Mouse (Mus musculus): ENCODE data around the gene Fbf1. TPM values are rescaled to one million over a fixed set of nuclear protein-coding genes. Genes with fewer than 3 reads are reported as not detected.

Gene Fbf1
- polyA plus RNA-seq, 1 experiment from 2014 or later, result 78.4 TPM

Other genes starting within 250 kb of the Fbf1 start
- 52.1 and 53.1 TPM in 2 replicates for gene Sap30bp, start 234.9 kb downstream of the Fbf1 start, polyA plus RNA-seq (2015; fragmentation: Nextera tagmentation; extraction: Ambion mirVana)
- gene Recql5, start 234.7 kb downstream of the Fbf1 start, polyA plus RNA-seq (2015; fragmentation: Nextera tagmentation; extraction: Ambion mirVana), result 22.4 and 25.7 TPM in 2 replicates
- gene Itgb4, start 193.5 kb downstream of the Fbf1 start, polyA plus RNA-seq (2015; fragmentation: Nextera tagmentation; extraction: Ambion mirVana), result 0.79 and 0.94 TPM in 2 replicates
- gene Galk1, start 155.4 kb downstream of the Fbf1 start, polyA plus RNA-seq (2015; fragmentation: Nextera tagmentation; extraction: Ambion mirVana), result 53.2 and 58.5 TPM in 2 replicates
- 2,073 and 2,119 TPM in 2 replicates for gene H3f3b, start 140.2 kb downstream of the Fbf1 start, polyA plus RNA-seq (2015; fragmentation: Nextera tagmentation; extraction: Ambion mirVana)
- 39.7 and 40.7 TPM in 2 replicates for gene Unk, start 137.8 kb downstream of the Fbf1 start, polyA plus RNA-seq (2015; fragmentation: Nextera tagmentation; extraction: Ambion mirVana)
- gene Unc13d, start 90.2 kb downstream of the Fbf1 start, polyA plus RNA-seq (2015; fragmentation: Nextera tagmentation; extraction: Ambion mirVana), result 0.70 and 1.5 TPM in 2 replicates
- gene Wbp2, start 81.2 kb downstream of the Fbf1 start, polyA plus RNA-seq (2015; fragmentation: Nextera tagmentation; extraction: Ambion mirVana), result 165 and 173 TPM in 2 replicates
- 10.5 and 12.2 TPM in 2 replicates for gene Trim47, start 41.0 kb downstream of the Fbf1 start, polyA plus RNA-seq (2015; fragmentation: Nextera tagmentation; extraction: Ambion mirVana)
- 2.7 and 3.1 TPM in 2 replicates for gene Trim65, start 37.0 kb downstream of the Fbf1 start, polyA plus RNA-seq (2015; fragmentation: Nextera tagmentation; extraction: Ambion mirVana)
- 81.7 and 85.1 TPM in 2 replicates for gene Mrpl38, start 29.3 kb downstream of the Fbf1 start, polyA plus RNA-seq (2015; fragmentation: Nextera tagmentation; extraction: Ambion mirVana)
- 86.7 and 92.5 TPM in 2 replicates for gene Ten1, start 30.7 kb upstream of the Fbf1 start, polyA plus RNA-seq (2015; fragmentation: Nextera tagmentation; extraction: Ambion mirVana)
- 63.0 and 64.0 TPM in 2 replicates for gene Acox1, start 30.9 kb upstream of the Fbf1 start, polyA plus RNA-seq (2015; fragmentation: Nextera tagmentation; extraction: Ambion mirVana)
- gene Evpl, start 69.9 kb upstream of the Fbf1 start, polyA plus RNA-seq (2015; fragmentation: Nextera tagmentation; extraction: Ambion mirVana), result 0.84 and 0.96 TPM in 2 replicates
- 62.4 and 63.5 TPM in 2 replicates for gene Srp68, start 106.1 kb upstream of the Fbf1 start, polyA plus RNA-seq (2015; fragmentation: Nextera tagmentation; extraction: Ambion mirVana)
- gene Galr2, start 112.8 kb upstream of the Fbf1 start, polyA plus RNA-seq (2015; fragmentation: Nextera tagmentation; extraction: Ambion mirVana), result 0.45 and 0.57 TPM in 2 replicates
- 109 and 110 TPM in 2 replicates for gene Exoc7, start 139.1 kb upstream of the Fbf1 start, polyA plus RNA-seq (2015; fragmentation: Nextera tagmentation; extraction: Ambion mirVana)
- gene Foxj1, start 167.2 kb upstream of the Fbf1 start, polyA plus RNA-seq (2015; fragmentation: Nextera tagmentation; extraction: Ambion mirVana), result 17.4 and 20.4 TPM in 2 replicates
- gene Rnf157, start 244.9 kb upstream of the Fbf1 start, polyA plus RNA-seq (2015; fragmentation: Nextera tagmentation; extraction: Ambion mirVana), result 66.1 and 68.0 TPM in 2 replicates

All from midbrain, embryonic 15.5 days (tissue).